Mouse (Mus musculus): Measurements from ENCODE around the gene Rapgef5. TPM values are rescaled to one million over a fixed set of nuclear protein-coding genes. Genes with fewer than 3 reads are reported as not detected.

Rapgef5 gene
- total RNA-seq, 1 experiment, result 9.9 TPM

DNA sequence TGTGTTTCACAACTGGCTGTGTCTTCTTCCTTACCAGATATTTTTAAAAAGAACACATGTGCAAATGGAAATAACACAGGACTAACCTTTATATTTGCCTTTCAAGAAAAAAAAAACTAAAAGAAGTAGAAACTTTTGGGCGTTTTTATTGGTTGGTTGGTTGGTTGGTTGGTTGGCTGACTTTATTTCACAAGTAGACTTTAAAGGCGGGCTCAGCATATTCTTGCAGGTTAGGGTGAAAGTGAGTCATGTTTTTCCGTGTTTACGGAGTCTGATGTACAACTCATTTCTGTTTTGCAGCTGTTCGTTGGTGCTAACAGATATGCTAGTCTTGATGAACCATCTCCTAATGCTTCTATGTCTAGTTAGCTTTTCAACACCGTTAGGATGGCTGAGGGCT lies 196.2 kb downstream of the Rapgef5 start:
- H3K27ac ChIP-seq (ENCODE audit: insufficient read depth, low read depth, low read length, poor library complexity, severe bottlenecking), result no peak overlapping the region

GRCm38 (mm10) chr12:117713616-117714015 lies 197.3 kb downstream of the Rapgef5 start:
- no peak for DNase-seq (ENCODE audit: low read depth, low spot score)
- H3K36me3 ChIP-seq (ENCODE audit: control insufficient read depth, insufficient read depth, low read length, poor library complexity, severe bottlenecking), result peaks cover 2% of the 10 kb centered on the region; the same call in 1 of the 2 replicates
- no peak overlapping the region for H3K27ac ChIP-seq (ENCODE audit: insufficient read depth, low read depth, low read length, poor library complexity, severe bottlenecking)
- in situ Hi-C loops (cut with MboI; ENCODE audit: low sequenced_read_pairs in 2 of 2, unreplicated experiment in 2 of 2), result no loop called here
- no peaks in the 10 kb centered on the region for H3K9me3 ChIP-seq (ENCODE audit: control insufficient read depth, insufficient read depth, low read depth, low read length)
- H3K4me1 ChIP-seq (ENCODE audit: control insufficient read depth in 2 of 2, insufficient read depth in 2 of 2, low read length in 2 of 2, poor library complexity in 1 of 2), result no peaks in the 10 kb centered on the region; a peak in 1 of 4 replicates
- H3K4me3 ChIP-seq (ENCODE audit: insufficient read depth in 1 of 2, low read depth in 1 of 2, low read length in 2 of 2, poor library complexity in 1 of 2, severe bottlenecking in 1 of 2), result no peak overlapping the region
- no peak for TF ChIP-seq ZNF384 (IDR thresholded peaks at IDR 0.05; ENCODE audit: low read depth, low read length)
- TF ChIP-seq MAFK (IDR thresholded peaks at IDR 0.05; ENCODE audit: insufficient read depth, low read depth, low read length), result no peak
- TF ChIP-seq ZC3H11A (IDR thresholded peaks at IDR 0.05; ENCODE audit: borderline replicate concordance, low read depth, low read length), result no peak
- no peak for TF ChIP-seq CHD2 (IDR thresholded peaks at IDR 0.05; ENCODE audit: low read depth, low read length)
- TF ChIP-seq HCFC1 (IDR thresholded peaks at IDR 0.05; ENCODE audit: borderline replicate concordance, insufficient read depth, low read length), result no peak
- H3K9ac ChIP-seq (ENCODE audit: insufficient read depth, low read depth, low read length, poor library complexity, severe bottlenecking), result no peak overlapping the region

More for the DNA sequence above, 196.2 kb downstream of the Rapgef5 start:
- in situ Hi-C loops (cut with MboI; ENCODE audit: low sequenced_read_pairs in 2 of 2, unreplicated experiment in 2 of 2), result no loop called here
- H3K36me3 ChIP-seq (ENCODE audit: control insufficient read depth, insufficient read depth, low read length, poor library complexity, severe bottlenecking), result peaks cover 2% of the 10 kb centered on the region; the same call in 1 of the 2 replicates
- H3K9me3 ChIP-seq (ENCODE audit: control insufficient read depth, insufficient read depth, low read depth, low read length), result no peaks in the 10 kb centered on the region
- TF ChIP-seq HCFC1 (IDR thresholded peaks at IDR 0.05; ENCODE audit: borderline replicate concordance, insufficient read depth, low read length) (no peak), MAFK (IDR thresholded peaks at IDR 0.05; ENCODE audit: insufficient read depth, low read depth, low read length) (no peak), CHD2 (IDR thresholded peaks at IDR 0.05; ENCODE audit: low read depth, low read length) (no peak), ZNF384 (IDR thresholded peaks at IDR 0.05; ENCODE audit: low read depth, low read length) (no peak), ZC3H11A (IDR thresholded peaks at IDR 0.05; ENCODE audit: borderline replicate concordance, low read depth, low read length) (no peak)
- H3K4me3 ChIP-seq (ENCODE audit: insufficient read depth in 1 of 2, low read depth in 1 of 2, low read length in 2 of 2, poor library complexity in 1 of 2, severe bottlenecking in 1 of 2), result no peak overlapping the region
- DNase-seq (ENCODE audit: low read depth, low spot score), result no peak
- H3K9ac ChIP-seq (ENCODE audit: insufficient read depth, low read depth, low read length, poor library complexity, severe bottlenecking), result no peak overlapping the region
- H3K4me1 ChIP-seq (ENCODE audit: control insufficient read depth in 2 of 2, insufficient read depth in 2 of 2, low read length in 2 of 2, poor library complexity in 1 of 2), result no peaks in the 10 kb centered on the region; a peak in 1 of 4 replicates

DNA sequence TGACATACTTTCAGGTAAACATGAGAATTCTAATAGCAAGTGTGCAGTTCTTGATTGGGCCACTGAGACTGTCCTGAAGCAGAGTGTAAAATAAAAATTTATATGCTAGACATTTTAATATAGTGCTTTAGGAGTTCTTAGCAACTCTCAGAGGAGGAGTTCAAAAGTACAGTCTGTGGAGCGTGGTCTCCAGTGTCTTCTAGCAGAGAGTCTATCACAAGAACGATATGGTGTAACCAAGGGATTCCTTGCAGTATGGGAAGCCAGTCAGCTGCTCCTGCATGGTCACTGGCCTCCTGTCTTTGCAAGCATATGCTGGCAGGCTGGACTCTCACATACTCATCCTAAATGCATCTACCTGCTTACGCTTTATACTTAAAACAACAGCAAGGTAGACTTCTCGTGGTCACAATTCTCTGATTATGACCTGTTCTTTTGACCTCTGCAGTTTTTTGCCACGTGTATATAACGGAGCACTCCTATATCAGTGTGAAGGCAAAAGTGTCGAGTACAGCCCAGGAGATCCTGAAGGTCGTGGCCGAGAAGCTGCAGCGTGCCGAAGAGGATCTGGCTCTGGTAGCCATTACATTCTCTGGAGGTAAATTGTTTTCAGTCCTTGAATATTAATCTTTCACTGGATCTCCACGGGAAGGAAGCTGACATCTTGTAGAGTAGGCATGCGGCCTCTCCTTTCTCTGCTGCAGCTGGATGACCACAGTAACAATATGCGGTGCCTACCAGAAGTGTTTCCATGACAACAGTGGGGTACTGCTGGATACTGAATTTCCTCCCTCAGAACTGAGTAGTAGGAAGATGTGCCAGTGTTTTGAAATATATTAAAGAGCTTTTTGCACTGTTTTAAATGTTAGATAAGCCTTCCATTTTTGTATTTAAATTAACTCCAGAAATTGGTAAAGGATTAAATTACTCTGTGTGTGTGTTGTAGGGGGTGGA lies 204.8 kb downstream of the Rapgef5 start:
- Histone ChIP-seq H3K9ac (ENCODE audit: insufficient read depth, low read depth, low read length, poor library complexity, severe bottlenecking) (no peak overlapping the region), H3K4me1 (ENCODE audit: control insufficient read depth in 2 of 2, insufficient read depth in 2 of 2, low read length in 2 of 2, poor library complexity in 1 of 2) (no peaks in the 10 kb centered on the region), H3K4me3 (ENCODE audit: insufficient read depth in 1 of 2, low read depth in 1 of 2, low read length in 2 of 2, poor library complexity in 1 of 2, severe bottlenecking in 1 of 2) (no peak overlapping the region), H3K9me3 (ENCODE audit: control insufficient read depth, insufficient read depth, low read depth, low read length) (no peaks in the 10 kb centered on the region), H3K36me3 (ENCODE audit: control insufficient read depth, insufficient read depth, low read length, poor library complexity, severe bottlenecking) (no peaks in the 10 kb centered on the region; the same call in 1 of the 2 replicates), H3K27ac (ENCODE audit: insufficient read depth, low read depth, low read length, poor library complexity, severe bottlenecking) (no peak overlapping the region)
- in situ Hi-C loops (cut with MboI; ENCODE audit: low sequenced_read_pairs in 2 of 2, unreplicated experiment in 2 of 2), result no loop called here
- TF ChIP-seq HCFC1 (IDR thresholded peaks at IDR 0.05; ENCODE audit: borderline replicate concordance, insufficient read depth, low read length) (no peak), ZNF384 (IDR thresholded peaks at IDR 0.05; ENCODE audit: low read depth, low read length) (no peak), MAFK (IDR thresholded peaks at IDR 0.05; ENCODE audit: insufficient read depth, low read depth, low read length) (no peak), ZC3H11A (IDR thresholded peaks at IDR 0.05; ENCODE audit: borderline replicate concordance, low read depth, low read length) (no peak), CHD2 (IDR thresholded peaks at IDR 0.05; ENCODE audit: low read depth, low read length) (no peak)
- DNase-seq (ENCODE audit: low read depth, low spot score), result no peak

DNA sequence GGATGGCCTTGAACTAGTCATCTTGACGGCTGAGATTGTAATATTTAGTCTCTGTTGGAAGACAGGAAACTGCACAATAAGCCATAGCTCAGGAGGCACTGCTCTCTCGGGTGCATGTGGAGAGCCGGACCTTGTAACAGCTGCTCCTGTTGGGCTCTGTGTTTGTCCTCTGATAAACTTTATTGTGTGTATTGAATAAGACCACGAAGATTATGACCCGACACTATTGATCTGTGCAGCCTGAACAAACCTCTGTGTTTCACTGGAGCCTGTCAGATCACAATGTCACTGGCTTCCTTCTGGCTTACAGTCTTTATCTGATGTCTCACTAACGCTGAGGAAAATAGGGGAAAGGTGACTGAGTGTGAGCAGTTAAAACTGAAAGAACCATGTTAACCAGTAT lies 205.5 kb downstream of the Rapgef5 start:
- Histone ChIP-seq H3K9me3 (ENCODE audit: control insufficient read depth, insufficient read depth, low read depth, low read length) (no peaks in the 10 kb centered on the region), H3K4me3 (ENCODE audit: insufficient read depth in 1 of 2, low read depth in 1 of 2, low read length in 2 of 2, poor library complexity in 1 of 2, severe bottlenecking in 1 of 2) (no peak overlapping the region), H3K27ac (ENCODE audit: insufficient read depth, low read depth, low read length, poor library complexity, severe bottlenecking) (no peak overlapping the region), H3K36me3 (ENCODE audit: control insufficient read depth, insufficient read depth, low read length, poor library complexity, severe bottlenecking) (no peaks in the 10 kb centered on the region; the same call in 1 of the 2 replicates), H3K9ac (ENCODE audit: insufficient read depth, low read depth, low read length, poor library complexity, severe bottlenecking) (no peak overlapping the region), H3K4me1 (ENCODE audit: control insufficient read depth in 2 of 2, insufficient read depth in 2 of 2, low read length in 2 of 2, poor library complexity in 1 of 2) (no peaks in the 10 kb centered on the region)
- TF ChIP-seq HCFC1 (IDR thresholded peaks at IDR 0.05; ENCODE audit: borderline replicate concordance, insufficient read depth, low read length) (no peak), ZC3H11A (IDR thresholded peaks at IDR 0.05; ENCODE audit: borderline replicate concordance, low read depth, low read length) (no peak), CHD2 (IDR thresholded peaks at IDR 0.05; ENCODE audit: low read depth, low read length) (no peak), ZNF384 (IDR thresholded peaks at IDR 0.05; ENCODE audit: low read depth, low read length) (no peak), MAFK (IDR thresholded peaks at IDR 0.05; ENCODE audit: insufficient read depth, low read depth, low read length) (no peak)
- DNase-seq (ENCODE audit: low read depth, low spot score), result no peak
- in situ Hi-C loops (cut with MboI; ENCODE audit: low sequenced_read_pairs in 2 of 2, unreplicated experiment in 2 of 2), result no loop called here
